7 mouse cellular contexts compared by ENCODE assay signal in genomic region chr16:91729066-91729482, GRCm38 (mm10). TPM values are rescaled to one million over a fixed set of nuclear protein-coding genes. Genes with fewer than 3 reads are reported as not detected.
A peak's percentile ranks its signal among the peaks of the same experiment; 100 is the strongest.
DNase-seq lines count a peak whose midpoint lies in the region; ATAC-seq and TF ChIP-seq lines count a peak whose summit lies in the region.

Gene Itsn1 (plus strand): TSS chr16:91729281.

- peak; percentile 87 for TF ChIP-seq POLR2A in small intestine, adult 2 months (IDR thresholded peaks at IDR 0.05; ENCODE audit: low read depth, low read length)

- H3K4me1 ChIP-seq in intestine, postnatal 0 days (replicated peaks; ENCODE audit: control insufficient read depth, insufficient read depth, low read length) = no peaks in the 10 kb centered on the region
- H3K4me1 ChIP-seq in midbrain, embryonic 12.5 days = peaks cover 34% of the 10 kb centered on the region
- peaks cover 7% of the 10 kb centered on the region for H3K4me1 ChIP-seq in small intestine, adult 2 months (ENCODE audit: control insufficient read depth, insufficient read depth, insufficient read length, low read length)

- peaks cover 5% of the 10 kb centered on the region; the same call in 1 of the 2 replicates for H3K36me3 ChIP-seq in intestine, postnatal 0 days (ENCODE audit: control insufficient read depth, insufficient read depth)
- H3K36me3 ChIP-seq in midbrain, embryonic 12.5 days = no peaks in the 10 kb centered on the region; the same call in 1 of the 2 replicates
- H3K36me3 ChIP-seq in small intestine, adult 2 months (ENCODE audit: control insufficient read depth, insufficient read depth, low read length) = no peaks in the 10 kb centered on the region

- H3K4me3 ChIP-seq in intestine, postnatal 0 days (ENCODE audit: low read depth, low read length) = peak within 1 kb of the TSS; percentile 88
- H3K4me3 ChIP-seq in midbrain, embryonic 12.5 days = peak within 1 kb of the TSS; percentile 96
- peak within 1 kb of the TSS; percentile 98 for H3K4me3 ChIP-seq in small intestine, adult 2 months (ENCODE audit: low read depth, low read length)

- ATAC-seq in intestine, postnatal 0 days = peak; percentile 92
- ATAC-seq in midbrain, embryonic 12.5 days (ENCODE audit: low FRiP score, low read depth) = peak; percentile 93

- H3K27ac ChIP-seq in intestine, postnatal 0 days (ENCODE audit: low read depth, low read length) = peak within 1 kb of the TSS; percentile 81
- peak within 1 kb of the TSS; percentile 96 for H3K27ac ChIP-seq in midbrain, embryonic 12.5 days (replicated peaks)
- H3K27ac ChIP-seq in small intestine, adult 2 months (ENCODE audit: insufficient read depth, low read depth, low read length) = peak within 1 kb of the TSS; percentile 87

- intact Hi-C loops in left cerebral cortex, postnatal 4 days (cut with DNase I) = no loop called here

- no peaks in the 10 kb centered on the region for H3K27me3 ChIP-seq in intestine, postnatal 0 days (replicated peaks; ENCODE audit: control insufficient read depth, insufficient read depth, low read length)
- H3K27me3 ChIP-seq in midbrain, embryonic 12.5 days = no peaks in the 10 kb centered on the region
- no peaks in the 10 kb centered on the region for H3K27me3 ChIP-seq in small intestine, adult 2 months (ENCODE audit: control insufficient read depth, insufficient read depth, low read length)

- peak within 1 kb of the TSS; percentile 78 for H3K9ac ChIP-seq in intestine, postnatal 0 days (ENCODE audit: low read depth, low read length)
- H3K9ac ChIP-seq in midbrain, embryonic 12.5 days (replicated peaks) = peak within 1 kb of the TSS; percentile 97

- peak; percentile 98 for DNase-seq in adrenal gland, adult 8-10 months
- DNase-seq in embryo, embryonic 9.5 days (ENCODE audit: extremely low spot score) = peak; percentile 99
- peak; percentile 92 to 98 for DNase-seq in gastrocnemius, postnatal 4 days (ENCODE audit: low spot score in 2 of 2)
- peak; percentile 99 for DNase-seq in left cerebral cortex, postnatal 4 days

- H3K4me2 ChIP-seq in intestine, postnatal 0 days (replicated peaks; ENCODE audit: low read depth) = peak within 1 kb of the TSS; percentile 93
- peak within 1 kb of the TSS; percentile 77 for H3K4me2 ChIP-seq in midbrain, embryonic 12.5 days (replicated peaks)

- peak; percentile 5; the same call in 1 of the 2 replicates for TF ChIP-seq CTCF in intestine, postnatal 0 days (IDR thresholded peaks at IDR 0.05; ENCODE audit: low read depth)
- no peak for TF ChIP-seq CTCF in small intestine, adult 2 months (IDR thresholded peaks at IDR 0.05; ENCODE audit: extremely low read depth, insufficient read length, insufficient replicate concordance, low read depth, low read length)

- H3K9me3 ChIP-seq in intestine, postnatal 0 days (ENCODE audit: control insufficient read depth) = no peaks in the 10 kb centered on the region
- no peaks in the 10 kb centered on the region for H3K9me3 ChIP-seq in midbrain, embryonic 12.5 days

- 0% methylated on average over 21 of the region's 33 CpGs for WGBS in intestine, postnatal 0 days
- WGBS in midbrain, embryonic 12.5 days = under 1% methylated on average over 33 of the region's 33 CpGs
- WGBS in small intestine, adult 2 months = under 1% methylated on average over 33 of the region's 33 CpGs

RNA-seq across cellular contexts. Expression of gene Itsn1, which starts in this region (rescaled TPM):
- 10 to 100 TPM; 43.3 to 68.5 (median 55.7) TPM for total RNA-seq in adrenal gland, adult 8-10 months (2022)
- total RNA-seq in gastrocnemius, postnatal 4 days (2021) = 10 to 100 TPM; 80.4 to 82.9 TPM
- 6.2 and 6.5 TPM in 2 replicates for polyA plus RNA-seq in intestine, postnatal 0 days (2015; fragmentation: Nextera tagmentation; extraction: Ambion mirVana)
- total RNA-seq in left cerebral cortex, postnatal 4 days (2021) = 100 to 1,000 TPM; 200 to 212 TPM
- 75.4 and 75.7 TPM in 2 replicates for polyA plus RNA-seq in midbrain, embryonic 12.5 days (2016; fragmentation: Nextera tagmentation; extraction: Ambion mirVana)
- 6.8 and 15.6 TPM in 2 replicates for polyA plus RNA-seq in small intestine, adult 2 months (2012; rRNA removed)

Comparison
In these comparisons a context has a peak if more than half of its experiments do, and no peak if none do; other contexts are left out.
1. Peak in every context shown above with its lines: DNase-seq, ATAC-seq, H3K4me3 ChIP-seq and H3K27ac ChIP-seq.